Mouse (Mus musculus) lung, adult 10 weeks (tissue): ENCODE results near the gene Dirc2. TPM values are rescaled to one million over a fixed set of nuclear protein-coding genes. Genes with fewer than 3 reads are reported as not detected.

ENCODE experiments used
- polyA plus RNA-seq: library from polyadenylated mRNA; stranded (reverse); fragments of 350-450 nt; fragmentation: Illumina TruSeq; extraction: RNeasy Lipid Tissue Mini Kit (QIAGEN cat#74804); gene quantifications from one replicate; pipeline ENCODE4 v1.2.3, GENCODE M21; 2014; ENCODE audit warnings: low read depth, low replicate concordance; ENCODE audit not compliant: insufficient read depth

Dirc2 gene
- 24.4 TPM for polyA plus RNA-seq

GRCm38 (mm10) chr16:35768785-35769642 lies at the start of gene Dirc2:
TSS of gene Dirc2 (minus strand) at chr16:35769356.

GRCm38 (mm10) chr16:35769878-35770657 lies 912 bp upstream of the Dirc2 start, which contains the start of gene Hspbap1:
TSS of gene Hspbap1 (plus strand) at chr16:35770375.

Other genes with a start within 250 kb of the Dirc2 start
- 0.12 TPM for gene Sema5b, start 228.2 kb downstream of the Dirc2 start, polyA plus RNA-seq
- gene Hspbap1, start 1.0 kb upstream of the Dirc2 start, polyA plus RNA-seq, result 6.0 TPM
- 10.3 TPM for gene Parp14, start 102.2 kb upstream of the Dirc2 start, polyA plus RNA-seq
- gene Parp9, start 169.1 kb upstream of the Dirc2 start, polyA plus RNA-seq, result 18.3 TPM
- 6.0 TPM for gene Dtx3l, start 169.8 kb upstream of the Dirc2 start, polyA plus RNA-seq
- 14.8 TPM for gene Kpna1, start 209.4 kb upstream of the Dirc2 start, polyA plus RNA-seq